Mouse (Mus musculus) retina, embryonic 14.5 days (tissue): ENCODE measurements around the gene Brca1.
"Not testable (repeated sequence)": the region's sequence is repeated elsewhere in the genome, so short reads cannot be mapped to it uniquely, and the experiment has no call there.

Source experiments
- DNase-seq: peaks from one replicate; pipeline ENCODE4 v3.0.0-alpha.2; 2015; ENCODE audit warnings: low spot score

The Brca1 gene

GRCm38 (mm10) chr11:101551751-101552475 lies at the start of gene Brca1, which contains the start of gene Nbr1:
TSS of gene Brca1 (minus strand) at chr11:101551955.
TSS of gene Nbr1 (plus strand) at chr11:101552149.
- DNase-seq, result peak; percentile 98

GRCm38 (mm10) chr11:101599156-101599555 lies 47.4 kb upstream of the Brca1 start, which contains the start of gene Gm11634:
TSS of gene Gm11634 (minus strand) at chr11:101599256.
- no peak for DNase-seq

GRCm38 (mm10) chr11:101589989-101590624 lies 38.4 kb upstream of the Brca1 start:
- DNase-seq, result no peak

- DNase-seq, result peak; percentile 78
Measured at GRCm38 (mm10) chr11:101589444-101589843, 37.7 kb upstream of the Brca1 start.

GRCm38 (mm10) chr11:101588868-101589267 lies 37.1 kb upstream of the Brca1 start:
- DNase-seq, result no peak

GRCm38 (mm10) chr11:101587676-101588075 lies 35.9 kb upstream of the Brca1 start:
- no peak for DNase-seq

- no peak for DNase-seq
Measured at GRCm38 (mm10) chr11:101585805-101586204, 34.0 kb upstream of the Brca1 start.

GRCm38 (mm10) chr11:101585031-101585430 lies 33.3 kb upstream of the Brca1 start:
- not testable (repeated sequence) for DNase-seq

GRCm38 (mm10) chr11:101583205-101583604 lies 31.4 kb upstream of the Brca1 start:
- DNase-seq, result no peak

- DNase-seq, result peak; percentile 70
Measured at GRCm38 (mm10) chr11:101582054-101583035, 30.6 kb upstream of the Brca1 start, which contains the start of gene Tmem106a. TSS of gene Tmem106a (plus strand) at chr11:101582242.

- no peak for DNase-seq
Measured at GRCm38 (mm10) chr11:101581081-101581764, 29.5 kb upstream of the Brca1 start.

- peak; percentile 17 for DNase-seq
Measured at GRCm38 (mm10) chr11:101576116-101576515, 24.4 kb upstream of the Brca1 start.

GRCm38 (mm10) chr11:101568421-101568820 lies 16.7 kb upstream of the Brca1 start:
- DNase-seq, result no peak

- peak; percentile 80 for DNase-seq
Measured at GRCm38 (mm10) chr11:101562391-101562790, 10.6 kb upstream of the Brca1 start.

- no peak for DNase-seq
Measured at GRCm38 (mm10) chr11:101556954-101557353, 5.2 kb upstream of the Brca1 start.

GRCm38 (mm10) chr11:101556541-101556940 lies 4.8 kb upstream of the Brca1 start:
- no peak for DNase-seq

GRCm38 (mm10) chr11:101553354-101553930 lies 1.7 kb upstream of the Brca1 start:
- no peak for DNase-seq

- DNase-seq, result peak; percentile 98
Measured at GRCm38 (mm10) chr11:101552476-101553300, 933 bp upstream of the Brca1 start.

GRCm38 (mm10) chr11:101548526-101548925 lies 3.2 kb downstream of the Brca1 start:
- DNase-seq, result no peak

- DNase-seq, result no peak
Measured at GRCm38 (mm10) chr11:101544132-101544531, 7.6 kb downstream of the Brca1 start.
